Mouse (Mus musculus): Measurements from ENCODE around the gene Rgl1.
"Not testable (repeated sequence)": the region's sequence is repeated elsewhere in the genome, so short reads cannot be mapped to it uniquely, and the experiment has no call there.

DNA sequence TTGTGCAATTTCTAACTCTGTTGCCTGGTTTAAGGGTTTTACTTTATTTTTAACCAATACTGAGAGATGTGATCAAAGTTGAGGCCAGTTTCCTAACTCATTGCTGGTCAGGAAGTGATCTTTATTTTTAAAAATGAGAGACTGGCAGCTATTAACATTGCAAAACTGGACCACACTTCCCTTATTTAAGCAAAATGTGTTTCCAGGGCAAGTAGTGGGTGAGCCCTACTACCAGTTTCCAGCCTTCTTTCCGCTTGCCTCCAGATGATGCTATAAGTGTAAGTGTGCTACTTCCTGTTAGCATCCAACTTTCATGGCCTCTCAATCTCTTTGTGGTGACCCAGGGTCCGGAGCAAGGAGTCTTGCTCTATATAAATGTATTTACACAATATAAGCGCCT is 8.4 kb upstream of the Rgl1 start:
- not testable (repeated sequence) for TF ChIP-seq CTCF, EP300 (IDR thresholded peaks at IDR 0.05)
